ENCODE assay signal across 9 mouse cellular contexts in genomic region chr2:77817357-77817894, GRCm38 (mm10). TPM values are rescaled to one million over a fixed set of nuclear protein-coding genes. Genes with fewer than 3 reads are reported as not detected.
A peak's percentile ranks its signal among the peaks of the same experiment; 100 is the strongest.
DNase-seq lines count a peak whose midpoint lies in the region; ATAC-seq and TF ChIP-seq lines count a peak whose summit lies in the region.
"Had no signal": no experiment of that assay in that cellular context is flagged by ENCODE, and none has a peak within 500 bp of the region (broad histone marks: within the 10 kb centered on the region; RNA-seq: fewer than 3 reads in every experiment).

No protein-coding gene starts in this region.

- peaks cover 60% of the 10 kb centered on the region for H3K27me3 ChIP-seq in heart, embryonic 10.5 days (ENCODE audit: insufficient read depth, poor library complexity, severe bottlenecking)
- H3K27me3 ChIP-seq in hindbrain, embryonic 11.5 days (ENCODE audit: control insufficient read depth, insufficient read depth, low read length): peaks cover 13% of the 10 kb centered on the region
- H3K27me3 ChIP-seq in midbrain, embryonic 10.5 days (ENCODE audit: low read depth, poor library complexity, severe bottlenecking): peaks cover 70% of the 10 kb centered on the region
- H3K27me3 ChIP-seq: CH12.LX had no signal

- no peak for ATAC-seq in hindbrain, embryonic 11.5 days (ENCODE audit: low FRiP score)

- no peak for TF ChIP-seq CTCF in cortical plate, adult 2 months (IDR thresholded peaks at IDR 0.05; ENCODE audit: extremely low read depth, insufficient read depth, low read length)

- H3K9me3 ChIP-seq in heart, embryonic 10.5 days: no peaks in the 10 kb centered on the region
- H3K9me3 ChIP-seq in hindbrain, embryonic 11.5 days (ENCODE audit: control insufficient read depth, low read length): no peaks in the 10 kb centered on the region
- no peaks in the 10 kb centered on the region for H3K9me3 ChIP-seq in midbrain, embryonic 10.5 days (replicated peaks)

- H3K36me3 ChIP-seq in heart, embryonic 10.5 days: no peaks in the 10 kb centered on the region
- no peaks in the 10 kb centered on the region for H3K36me3 ChIP-seq in hindbrain, embryonic 11.5 days (ENCODE audit: control insufficient read depth, insufficient read depth, low read length)
- no peaks in the 10 kb centered on the region for H3K36me3 ChIP-seq in midbrain, embryonic 10.5 days

- H3K4me3 ChIP-seq in heart, embryonic 10.5 days: peak overlapping the region; percentile 73
- peak overlapping the region; percentile 79 for H3K4me3 ChIP-seq in cortical plate, adult 2 months (ENCODE audit: insufficient read depth, low read length)
- peak overlapping the region; percentile 69 for H3K4me3 ChIP-seq in hindbrain, embryonic 11.5 days (ENCODE audit: low read depth, low read length)
- H3K4me3 ChIP-seq in midbrain, embryonic 10.5 days: peak overlapping the region; percentile 77

- H3K27ac ChIP-seq in heart, embryonic 10.5 days: no peak overlapping the region
- peak overlapping the region; percentile 87 for H3K27ac ChIP-seq in cortical plate, adult 2 months (ENCODE audit: insufficient read depth, low read length)
- H3K27ac ChIP-seq in hindbrain, embryonic 11.5 days (ENCODE audit: low read depth, low read length): no peak overlapping the region
- peak overlapping the region; percentile 81; the same call in 1 of the 2 replicates for H3K27ac ChIP-seq in midbrain, embryonic 10.5 days (replicated peaks)

- no peak for TF ChIP-seq POLR2A in cortical plate, adult 2 months (IDR thresholded peaks at IDR 0.05; ENCODE audit: extremely low read depth, insufficient read depth, low read length)

- H3K9ac ChIP-seq in hindbrain, embryonic 11.5 days (ENCODE audit: low read depth, low read length): peak overlapping the region; percentile 60

- peaks cover 14% of the 10 kb centered on the region for H3K4me1 ChIP-seq in heart, embryonic 10.5 days
- H3K4me1 ChIP-seq in cortical plate, adult 2 months (ENCODE audit: control insufficient read depth, insufficient read depth, low read length): peaks cover 6% of the 10 kb centered on the region; the same call in 1 of the 2 replicates
- no peaks in the 10 kb centered on the region for H3K4me1 ChIP-seq in hindbrain, embryonic 11.5 days (replicated peaks; ENCODE audit: control insufficient read depth, insufficient read depth, low read length)
- H3K4me1 ChIP-seq in midbrain, embryonic 10.5 days: peaks cover 21% of the 10 kb centered on the region

- 38% methylated on average over 12 of the region's 12 CpGs for WGBS in heart, embryonic 10.5 days
- WGBS in hindbrain, embryonic 11.5 days: 38% methylated on average over 12 of the region's 12 CpGs
- WGBS in midbrain, embryonic 10.5 days: 44% methylated on average over 12 of the region's 12 CpGs

- no peak for DNase-seq in heart, embryonic 10.5 days (ENCODE audit: low spot score)
- no peak for DNase-seq in heart, postnatal 36 days
- DNase-seq in hindbrain, embryonic 11.5 days (ENCODE audit: low spot score): peak; percentile 22
- DNase-seq in midbrain, embryonic 10.5 days (ENCODE audit: low spot score): no peak
- no peak for DNase-seq in urinary bladder, postnatal 36 days (ENCODE audit: low spot score in 2 of 2)
- DNase-seq in right cerebral cortex, postnatal 10 days (ENCODE audit: low spot score in 2 of 2): no peak
- DNase-seq in frontal cortex, postnatal 36 days (ENCODE audit: low spot score in 2 of 2): no peak

- peak overlapping the region; percentile 99 for H3K4me2 ChIP-seq in hindbrain, embryonic 11.5 days (replicated peaks; ENCODE audit: low read depth, low read length)

- intact Hi-C loops in heart, postnatal 36 days (cut with DNase I): no loop called here

RNA-seq across cellular contexts. Expression of gene Zfp385b, which starts 2.0 kb away (rescaled TPM):
- polyA plus RNA-seq in heart, embryonic 10.5 days (2016; fragmentation: Nextera tagmentation; extraction: Ambion mirVana): 2.6 and 3.2 TPM in 2 replicates
- total RNA-seq in heart, postnatal 36 days (2021): 1 to 10 TPM; 8.7 to 9.7 TPM
- 36.6 and 39.1 TPM in 2 replicates for polyA plus RNA-seq in cortical plate, adult 2 months (2012; rRNA removed)
- 1.5 and 2.5 TPM in 2 replicates for polyA plus RNA-seq in hindbrain, embryonic 11.5 days (2014; fragmentation: Nextera tagmentation; extraction: Ambion mirVana)
- polyA plus RNA-seq in midbrain, embryonic 10.5 days (2016; fragmentation: Nextera tagmentation; extraction: Ambion mirVana): 1.5 and 1.6 TPM in 2 replicates
- total RNA-seq: CH12.LX had no signal

Comparison
In these comparisons a context has a peak if more than half of its experiments do, and no peak if none do; other contexts are left out.
1. H3K27ac ChIP-seq: peak in cortical plate, adult 2 months (single experiment) and midbrain, embryonic 10.5 days (single experiment); none in heart, embryonic 10.5 days (single experiment) and hindbrain, embryonic 11.5 days (single experiment).
2. Peak in every context shown above with its lines, with median percentiles within 50 percentile points of each other: H3K4me3 ChIP-seq.